Mouse (Mus musculus) heart, adult 2 months (tissue): ENCODE data around the gene Stip1.

Experiments
- CTCF ChIP-seq: fragments of 200-600 bp; IDR thresholded peaks from 2 replicates; pipeline ENCODE4 v1.8.1; 2022; ENCODE audit warnings: antibody characterized with exemption, mild to moderate bottlenecking, moderate library complexity
- EP300 ChIP-seq: fragments of 200-500 bp; IDR thresholded peaks from 2 replicates; pipeline ENCODE4 v1.6.1; 2011; ENCODE audit warnings: low read depth, low read length, control low read depth; ENCODE audit not compliant: insufficient read depth
- POLR2A ChIP-seq: fragments of 200-500 bp; IDR thresholded peaks from 2 replicates; pipeline ENCODE4 v1.6.1; 2011; ENCODE audit warnings: mild to moderate bottlenecking, low read depth, low read length, control low read depth; ENCODE audit not compliant: insufficient read depth

GRCm38 (mm10) chr19:6979486-6980380 lies 60.0 kb downstream of the Stip1 start:
- TF ChIP-seq CTCF (peak; percentile 87), POLR2A (peak; percentile 50; the same call in 1 of the 2 replicates), EP300 (0 out of 2 replicates have a peak, but pooled peaks have one; percentile 6)
